Comparison of ENCODE assay signal across 9 mouse cellular contexts in the genomic region with DNA sequence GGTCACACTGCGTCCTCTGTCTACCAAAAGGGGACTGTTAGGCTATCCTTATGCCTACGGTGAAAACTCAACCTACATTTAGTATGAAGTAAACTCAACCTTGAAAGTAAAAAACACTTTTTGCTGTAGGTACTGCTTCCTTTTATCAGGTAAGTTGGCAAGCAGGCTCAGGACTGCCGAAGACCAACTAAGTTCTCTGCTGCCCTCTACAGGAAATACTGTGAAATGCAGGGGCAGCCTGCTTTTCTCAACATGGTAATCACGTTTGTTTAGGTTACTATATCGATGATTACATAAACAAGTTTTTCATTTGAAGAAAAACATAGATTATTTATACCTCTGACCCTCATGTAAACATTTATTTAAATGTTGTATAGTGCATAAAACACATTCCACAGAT. TPM values are rescaled to one million over a fixed set of nuclear protein-coding genes. Genes with fewer than 3 reads are reported as not detected.
DNase-seq lines count a peak whose midpoint lies in the region; ATAC-seq and TF ChIP-seq lines count a peak whose summit lies in the region.
"Had no signal": no experiment of that assay in that cellular context is flagged by ENCODE, and none has a peak within 500 bp of the region (broad histone marks: within the 10 kb centered on the region; RNA-seq: fewer than 3 reads in every experiment).

No protein-coding gene starts in this region.

- no peaks in the 10 kb centered on the region for H3K9me3 ChIP-seq in forebrain, embryonic 10.5 days
- no peaks in the 10 kb centered on the region for H3K9me3 ChIP-seq in forebrain, embryonic 15.5 days
- no peaks in the 10 kb centered on the region for H3K9me3 ChIP-seq in kidney, postnatal 0 days (replicated peaks; ENCODE audit: low read length)
- no peaks in the 10 kb centered on the region for H3K9me3 ChIP-seq in liver, embryonic 14.5 days (ENCODE audit: control insufficient read depth, low read length)
- H3K9me3 ChIP-seq: liver, embryonic 15.5 days had no signal

- peak; percentile 46 for TF ChIP-seq CTCF in C2C12 (IDR thresholded peaks at IDR 0.05; ENCODE audit: control insufficient read depth, insufficient read depth, insufficient read length)
- peak; percentile 80; the same call in 1 of the 2 replicates for TF ChIP-seq CTCF in brain, embryonic 14.5 days (IDR thresholded peaks at IDR 0.05; ENCODE audit: borderline replicate concordance, extremely low read depth, insufficient read depth, insufficient read length)
- peak; percentile 92 for TF ChIP-seq CTCF in kidney, postnatal 0 days (IDR thresholded peaks at IDR 0.05; ENCODE audit: low read depth)
- peak; percentile 94 for TF ChIP-seq CTCF in liver, embryonic 14.5 days (IDR thresholded peaks at IDR 0.05; ENCODE audit: low read depth)

- DNase-seq in forebrain, embryonic 10.5 days (ENCODE audit: extremely low spot score, low spot score): peak; percentile 62
- peak; percentile 85 for DNase-seq in brain, embryonic 14.5 days (ENCODE audit: low read depth)
- DNase-seq in kidney, postnatal 0 days (ENCODE audit: low spot score): peak; percentile 81
- DNase-seq in liver, embryonic 14.5 days (ENCODE audit: low read depth in 3 of 3, low spot score in 3 of 3): peak; percentile 59 to 70 (median 64)
- DNase-seq in right cerebral cortex, postnatal 36 days (ENCODE audit: low spot score in 2 of 2): peak; percentile 55 to 72

- no peak overlapping the region for H3K4me3 ChIP-seq in forebrain, embryonic 10.5 days
- no peak overlapping the region for H3K4me3 ChIP-seq in forebrain, embryonic 15.5 days
- H3K4me3 ChIP-seq in C2C12 (ENCODE audit: insufficient read depth, poor library complexity, severe bottlenecking): no peak overlapping the region
- no peak overlapping the region for H3K4me3 ChIP-seq in kidney, postnatal 0 days (replicated peaks; ENCODE audit: low read depth, low read length)
- no peak overlapping the region for H3K4me3 ChIP-seq in liver, embryonic 14.5 days (ENCODE audit: insufficient read depth in 1 of 2, low read depth in 2 of 2, low read length in 2 of 2)
- H3K4me3 ChIP-seq: liver, embryonic 15.5 days had no signal

- no peak for ATAC-seq in forebrain, embryonic 15.5 days (replicated peaks)
- peak; percentile 55 for ATAC-seq in erythroblast, adult 5-6 weeks (replicated peaks; ENCODE audit: low FRiP score, poor library complexity, severe bottlenecking)
- no peak for ATAC-seq in kidney, postnatal 0 days (replicated peaks; ENCODE audit: low FRiP score, low read depth)
- no peak for ATAC-seq in liver, embryonic 14.5 days (ENCODE audit: insufficient read depth)

- 57% methylated on average over 5 of the region's 5 CpGs for WGBS in forebrain, embryonic 10.5 days
- WGBS in forebrain, embryonic 15.5 days: 38% methylated on average over 5 of the region's 5 CpGs
- 30% methylated on average over 5 of the region's 5 CpGs for WGBS in kidney, postnatal 0 days
- 31% methylated on average over 5 of the region's 5 CpGs for WGBS in liver, embryonic 14.5 days (ENCODE audit: insufficient replicate concordance)

- H3ac ChIP-seq in C2C12 (ENCODE audit: control insufficient read depth, insufficient read length, low read depth): no peak overlapping the region

- H3K36me3 ChIP-seq in forebrain, embryonic 10.5 days (replicated peaks): peaks cover 47% of the 10 kb centered on the region
- H3K36me3 ChIP-seq in forebrain, embryonic 15.5 days: no peaks in the 10 kb centered on the region
- H3K36me3 ChIP-seq in C2C12 (ENCODE audit: control insufficient read depth, insufficient read depth): peaks cover 3% of the 10 kb centered on the region
- no peaks in the 10 kb centered on the region for H3K36me3 ChIP-seq in kidney, postnatal 0 days (ENCODE audit: insufficient read depth, low read length)
- H3K36me3 ChIP-seq in liver, embryonic 14.5 days (replicated peaks; ENCODE audit: control insufficient read depth, insufficient read depth, low read depth): no peaks in the 10 kb centered on the region

- TF ChIP-seq EP300 in liver, embryonic 14.5 days (IDR thresholded peaks at IDR 0.05; ENCODE audit: low read depth): no peak

- no peak for TF ChIP-seq POLR2A in brain, embryonic 14.5 days (IDR thresholded peaks at IDR 0.05; ENCODE audit: borderline replicate concordance, extremely low read depth, insufficient read depth, insufficient read length, poor library complexity, severe bottlenecking)

- H3K4me2 ChIP-seq in forebrain, embryonic 15.5 days (replicated peaks): no peak overlapping the region
- H3K4me2 ChIP-seq in kidney, postnatal 0 days (ENCODE audit: low read length): no peak overlapping the region
- H3K4me2 ChIP-seq in liver, embryonic 14.5 days (ENCODE audit: low read depth): no peak overlapping the region
- H3K4me2 ChIP-seq: liver, embryonic 15.5 days had no signal

- peaks cover 8% of the 10 kb centered on the region for H3K79me3 ChIP-seq in C2C12 (ENCODE audit: low read depth)

- no peaks in the 10 kb centered on the region for H3K27me3 ChIP-seq in forebrain, embryonic 10.5 days (ENCODE audit: poor library complexity, severe bottlenecking)
- H3K27me3 ChIP-seq in forebrain, embryonic 15.5 days: no peaks in the 10 kb centered on the region
- no peaks in the 10 kb centered on the region for H3K27me3 ChIP-seq in C2C12 (ENCODE audit: control insufficient read depth, insufficient read depth, insufficient read length)
- no peaks in the 10 kb centered on the region for H3K27me3 ChIP-seq in kidney, postnatal 0 days (ENCODE audit: insufficient read depth, low read length)
- H3K27me3 ChIP-seq in liver, embryonic 14.5 days (ENCODE audit: control insufficient read depth, insufficient read depth, low read length): no peaks in the 10 kb centered on the region
- H3K27me3 ChIP-seq: liver, embryonic 15.5 days had no signal

- H3K4me1 ChIP-seq in forebrain, embryonic 10.5 days: peaks cover 19% of the 10 kb centered on the region
- H3K4me1 ChIP-seq in forebrain, embryonic 15.5 days: peaks cover 4% of the 10 kb centered on the region
- H3K4me1 ChIP-seq in kidney, postnatal 0 days (replicated peaks; ENCODE audit: insufficient read depth, low read length): no peaks in the 10 kb centered on the region
- peaks cover 9 to 11% of the 10 kb centered on the region in 2 experiments; a peak in 3 of 4 replicates for H3K4me1 ChIP-seq in liver, embryonic 14.5 days (replicated peaks; ENCODE audit: control insufficient read depth in 2 of 2, insufficient read depth in 2 of 2, low read length in 1 of 2)

- no peak overlapping the region for H3K9ac ChIP-seq in forebrain, embryonic 15.5 days (replicated peaks)
- no peak overlapping the region for H3K9ac ChIP-seq in kidney, postnatal 0 days (ENCODE audit: low read depth, low read length)
- H3K9ac ChIP-seq in liver, embryonic 14.5 days (replicated peaks): no peak overlapping the region
- H3K9ac ChIP-seq: liver, embryonic 15.5 days had no signal

- no peak overlapping the region for H3K27ac ChIP-seq in forebrain, embryonic 10.5 days
- no peak overlapping the region for H3K27ac ChIP-seq in forebrain, embryonic 15.5 days (replicated peaks)
- no peak overlapping the region for H3K27ac ChIP-seq in kidney, postnatal 0 days
- H3K27ac ChIP-seq in liver, embryonic 14.5 days: no peak overlapping the region
- H3K27ac ChIP-seq: liver, embryonic 15.5 days had no signal

- peaks cover 15% of the 10 kb centered on the region for H3K79me2 ChIP-seq in C2C12 (ENCODE audit: control insufficient read depth, insufficient read depth)

RNA-seq across cellular contexts. Expression of a gene that starts 21.1 kb away (rescaled TPM):
- polyA plus RNA-seq in forebrain, embryonic 10.5 days (2016; fragmentation: Nextera tagmentation; extraction: Ambion mirVana): 64.7 and 75.3 TPM in 2 replicates
- 14.1 and 17.1 TPM in 2 replicates for polyA plus RNA-seq in forebrain, embryonic 15.5 days (2015; fragmentation: Nextera tagmentation; extraction: Ambion mirVana)
- 27.3 TPM for polyA plus RNA-seq in C2C12 (2012; fragmentation: generic; extraction: Trizol)
- 7.9 and 9.4 TPM in 2 replicates for polyA plus RNA-seq in brain, embryonic 14.5 days (2012; rRNA removed)
- 13.4 and 17.8 TPM in 2 replicates for total RNA-seq in erythroblast, adult 5-6 weeks (2015; ENCODE audit: low replicate concordance)
- total RNA-seq in erythroblast, adult 5-6 weeks (2017; ENCODE audit: low replicate concordance): 21.0 and 42.0 TPM in 2 replicates
- polyA plus RNA-seq in kidney, postnatal 0 days (2015; fragmentation: Nextera tagmentation; extraction: Ambion mirVana): 46.0 and 52.4 TPM in 2 replicates
- 19.1 and 23.5 TPM in 2 replicates for polyA plus RNA-seq in liver, embryonic 14.5 days (2012; rRNA removed)
- 39.4 and 42.9 TPM in 2 replicates for polyA plus RNA-seq in liver, embryonic 14.5 days (2014; fragmentation: Nextera tagmentation; extraction: Ambion mirVana)

RNA-seq across cellular contexts. Expression of a gene that starts 21.2 kb away (rescaled TPM):
- not detected in 2 replicates for polyA plus RNA-seq in forebrain, embryonic 10.5 days (2016; fragmentation: Nextera tagmentation; extraction: Ambion mirVana)
- not detected in 2 replicates for polyA plus RNA-seq in forebrain, embryonic 15.5 days (2015; fragmentation: Nextera tagmentation; extraction: Ambion mirVana)
- not detected for polyA plus RNA-seq in C2C12 (2012; fragmentation: generic; extraction: Trizol)
- 0.05 TPM in 1 of 2 replicates, not detected in the other for polyA plus RNA-seq in brain, embryonic 14.5 days (2012; rRNA removed)
- not detected in 2 replicates for total RNA-seq in erythroblast, adult 5-6 weeks (2015; ENCODE audit: low replicate concordance)
- not detected in 2 replicates for total RNA-seq in erythroblast, adult 5-6 weeks (2017; ENCODE audit: low replicate concordance)
- not detected in 2 replicates for polyA plus RNA-seq in kidney, postnatal 0 days (2015; fragmentation: Nextera tagmentation; extraction: Ambion mirVana)
- polyA plus RNA-seq in liver, embryonic 14.5 days (2012; rRNA removed): not detected in 2 replicates
- not detected in 2 replicates for polyA plus RNA-seq in liver, embryonic 14.5 days (2014; fragmentation: Nextera tagmentation; extraction: Ambion mirVana)
- polyA plus RNA-seq: liver, embryonic 15.5 days had no signal

RNA-seq across cellular contexts. Expression of a gene that starts 42.9 kb away (rescaled TPM):
- not detected in 2 replicates for polyA plus RNA-seq in forebrain, embryonic 10.5 days (2016; fragmentation: Nextera tagmentation; extraction: Ambion mirVana)
- not detected in 2 replicates for polyA plus RNA-seq in forebrain, embryonic 15.5 days (2015; fragmentation: Nextera tagmentation; extraction: Ambion mirVana)
- polyA plus RNA-seq in C2C12 (2012; fragmentation: generic; extraction: Trizol): not detected
- polyA plus RNA-seq in brain, embryonic 14.5 days (2012; rRNA removed): not detected in 2 replicates
- not detected in 2 replicates for total RNA-seq in erythroblast, adult 5-6 weeks (2015; ENCODE audit: low replicate concordance)
- not detected in 2 replicates for total RNA-seq in erythroblast, adult 5-6 weeks (2017; ENCODE audit: low replicate concordance)
- polyA plus RNA-seq in kidney, postnatal 0 days (2015; fragmentation: Nextera tagmentation; extraction: Ambion mirVana): not detected in 2 replicates
- polyA plus RNA-seq in liver, embryonic 14.5 days (2012; rRNA removed): not detected in 2 replicates
- polyA plus RNA-seq in liver, embryonic 14.5 days (2014; fragmentation: Nextera tagmentation; extraction: Ambion mirVana): not detected in 2 replicates
- polyA plus RNA-seq: liver, embryonic 15.5 days had no signal

RNA-seq across cellular contexts. Expression of a gene that starts 48.2 kb away (rescaled TPM):
- not detected in 2 replicates for polyA plus RNA-seq in forebrain, embryonic 10.5 days (2016; fragmentation: Nextera tagmentation; extraction: Ambion mirVana)
- 0.19 and 0.28 TPM in 2 replicates for polyA plus RNA-seq in forebrain, embryonic 15.5 days (2015; fragmentation: Nextera tagmentation; extraction: Ambion mirVana)
- not detected for polyA plus RNA-seq in C2C12 (2012; fragmentation: generic; extraction: Trizol)
- polyA plus RNA-seq in brain, embryonic 14.5 days (2012; rRNA removed): 0.05 and 0.09 TPM in 2 replicates
- total RNA-seq in erythroblast, adult 5-6 weeks (2015; ENCODE audit: low replicate concordance): not detected in 2 replicates
- not detected in 2 replicates for total RNA-seq in erythroblast, adult 5-6 weeks (2017; ENCODE audit: low replicate concordance)
- polyA plus RNA-seq in kidney, postnatal 0 days (2015; fragmentation: Nextera tagmentation; extraction: Ambion mirVana): not detected in 2 replicates
- 0.03 TPM in 1 of 2 replicates, not detected in the other for polyA plus RNA-seq in liver, embryonic 14.5 days (2012; rRNA removed)
- polyA plus RNA-seq in liver, embryonic 14.5 days (2014; fragmentation: Nextera tagmentation; extraction: Ambion mirVana): not detected in 2 replicates
- polyA plus RNA-seq: liver, embryonic 15.5 days had no signal

RNA-seq across cellular contexts. Expression of a gene that starts 59.4 kb away (rescaled TPM):
- polyA plus RNA-seq in forebrain, embryonic 10.5 days (2016; fragmentation: Nextera tagmentation; extraction: Ambion mirVana): not detected in 2 replicates
- not detected in 2 replicates for polyA plus RNA-seq in forebrain, embryonic 15.5 days (2015; fragmentation: Nextera tagmentation; extraction: Ambion mirVana)
- not detected for polyA plus RNA-seq in C2C12 (2012; fragmentation: generic; extraction: Trizol)
- 0.18 and 1.1 TPM in 2 replicates for polyA plus RNA-seq in brain, embryonic 14.5 days (2012; rRNA removed)
- not detected in 2 replicates for total RNA-seq in erythroblast, adult 5-6 weeks (2015; ENCODE audit: low replicate concordance)
- not detected in 2 replicates for total RNA-seq in erythroblast, adult 5-6 weeks (2017; ENCODE audit: low replicate concordance)
- polyA plus RNA-seq in kidney, postnatal 0 days (2015; fragmentation: Nextera tagmentation; extraction: Ambion mirVana): not detected in 2 replicates
- not detected in 2 replicates for polyA plus RNA-seq in liver, embryonic 14.5 days (2012; rRNA removed)
- not detected in 2 replicates for polyA plus RNA-seq in liver, embryonic 14.5 days (2014; fragmentation: Nextera tagmentation; extraction: Ambion mirVana)
- polyA plus RNA-seq: liver, embryonic 15.5 days had no signal
